ENCODE assay signal across 8 mouse cellular contexts in genomic region chr5:105492367-105493246, GRCm38 (mm10). TPM values are rescaled to one million over a fixed set of nuclear protein-coding genes. Genes with fewer than 3 reads are reported as not detected.
A peak's percentile ranks its signal among the peaks of the same experiment; 100 is the strongest.
DNase-seq lines count a peak whose midpoint lies in the region; ATAC-seq and TF ChIP-seq lines count a peak whose summit lies in the region.

No protein-coding gene starts in this region.

- H3K4me3 ChIP-seq in heart, postnatal 0 days (ENCODE audit: low read depth, low read length) = no peak overlapping the region
- H3K4me3 ChIP-seq in midbrain, embryonic 10.5 days = no peak overlapping the region

- 33% methylated on average over 10 of the region's 10 CpGs for WGBS in heart, postnatal 0 days
- whole genome bisulfite sequencing in midbrain, embryonic 10.5 days = 23% methylated on average over 10 of the region's 10 CpGs

- peak; percentile 62 for TF ChIP-seq CTCF in heart, postnatal 0 days (IDR thresholded peaks at IDR 0.05; ENCODE audit: low read depth)

- no peaks in the 10 kb centered on the region for H3K9me3 ChIP-seq in heart, postnatal 0 days (replicated peaks; ENCODE audit: control insufficient read depth, low read length)
- H3K9me3 ChIP-seq in midbrain, embryonic 10.5 days (replicated peaks) = no peaks in the 10 kb centered on the region

- no peak overlapping the region for H3K9ac ChIP-seq in heart, postnatal 0 days (replicated peaks; ENCODE audit: low read depth, low read length)

- no peaks in the 10 kb centered on the region for H3K36me3 ChIP-seq in heart, postnatal 0 days (replicated peaks; ENCODE audit: control insufficient read depth, insufficient read depth, low read length)
- H3K36me3 ChIP-seq in midbrain, embryonic 10.5 days = peaks cover 11% of the 10 kb centered on the region

- intact Hi-C loops in heart, postnatal 25 days (cut with DNase I) = loop anchor here (5.0 kb wide), 1 partner anchor 375 kb away; no protein-coding TSS in a partner anchor

- no peak for DNase-seq in heart, postnatal 0 days (ENCODE audit: low spot score)
- no peak for DNase-seq in heart, postnatal 25 days (ENCODE audit: low spot score)
- peak; percentile 54 to 57 for DNase-seq in CD8-positive naive resting alpha-beta T cell, adult 2 months (ENCODE audit: low read depth in 2 of 2, low spot score in 2 of 2)
- DNase-seq in cerebellum, postnatal 10 days = peak; percentile 89
- peak; percentile 47 for DNase-seq in midbrain, embryonic 10.5 days (ENCODE audit: low spot score)
- DNase-seq in thymus, postnatal 25 days = peak; percentile 74
- no peak for DNase-seq in adipocyte (ENCODE audit: low spot score)

- H3K4me2 ChIP-seq in heart, postnatal 0 days (ENCODE audit: low read depth, low read length) = no peak overlapping the region

- H3K27me3 ChIP-seq in heart, postnatal 0 days (ENCODE audit: control insufficient read depth, insufficient read depth, low read length) = no peaks in the 10 kb centered on the region
- H3K27me3 ChIP-seq in midbrain, embryonic 10.5 days (ENCODE audit: low read depth, poor library complexity, severe bottlenecking) = peaks cover 35% of the 10 kb centered on the region

- H3K27ac ChIP-seq in heart, postnatal 0 days (ENCODE audit: low read depth) = no peak overlapping the region
- H3K27ac ChIP-seq in midbrain, embryonic 10.5 days (replicated peaks) = peak overlapping the region; percentile 61; the same call in 1 of the 2 replicates

- no peak for ATAC-seq in heart, postnatal 0 days (ENCODE audit: insufficient read depth, low read depth)
- ATAC-seq in inflammation-experienced regulatory T-cells, adult 6 months = peak; percentile 41

- H3K4me1 ChIP-seq in heart, postnatal 0 days (ENCODE audit: control insufficient read depth, insufficient read depth) = 0 out of 2 replicates have a peak, but pooled peaks cover 5% of the 10 kb centered on the region
- H3K4me1 ChIP-seq in midbrain, embryonic 10.5 days = peaks cover 56% of the 10 kb centered on the region

- no peak for TF ChIP-seq EP300 in heart, postnatal 0 days (IDR thresholded peaks at IDR 0.05; ENCODE audit: low read depth)

RNA-seq across cellular contexts. Expression of gene Lrrc8c, which starts 26.6 kb away (rescaled TPM):
- total RNA-seq in heart, postnatal 0 days (2014; rRNA removed; ENCODE audit: low replicate concordance) = 5.0 and 19.9 TPM in 2 replicates
- 11.1 and 14.9 TPM in 2 replicates for polyA plus RNA-seq in heart, postnatal 0 days (2015; fragmentation: Nextera tagmentation; extraction: Ambion mirVana)
- total RNA-seq in heart, postnatal 25 days (2021) = 10 to 100 TPM; 27.6 to 31.7 TPM
- polyA plus RNA-seq in inflammation-experienced regulatory T-cells, adult 6 months (2017; shearing (Covaris generic)) = 10 to 100 TPM; 46.9 to 77.2 (median 63.8) TPM
- polyA plus RNA-seq in midbrain, embryonic 10.5 days (2016; fragmentation: Nextera tagmentation; extraction: Ambion mirVana) = 13.4 and 13.9 TPM in 2 replicates

Comparison
In these comparisons a context has a peak if more than half of its experiments do, and no peak if none do; other contexts are left out.
1. DNase-seq: peak in CD8-positive naive resting alpha-beta T cell, adult 2 months (2 of 2), cerebellum, postnatal 10 days (2 of 2), midbrain, embryonic 10.5 days (single experiment) and thymus, postnatal 25 days (single experiment); none in heart, postnatal 0 days (single experiment), heart, postnatal 25 days (single experiment) and adipocyte (single experiment).